Mouse (Mus musculus) bone marrow, adult 2 months (tissue): Measurements from ENCODE around the gene Gm26661.

Experiments
- CTCF ChIP-seq: fragments of 200-500 bp; IDR thresholded peaks from 2 replicates; pipeline ENCODE4 v1.5.1; 2011; ENCODE audit warnings: low read length, control low read depth; ENCODE audit not compliant: control insufficient read depth, insufficient read depth
- POLR2A ChIP-seq: fragments of 200-500 bp; IDR thresholded peaks from 2 replicates; pipeline ENCODE4 v1.6.1; 2011; ENCODE audit warnings: low read depth, mild to moderate bottlenecking, control low read depth, low read length, borderline replicate concordance; ENCODE audit not compliant: control insufficient read depth

DNA sequence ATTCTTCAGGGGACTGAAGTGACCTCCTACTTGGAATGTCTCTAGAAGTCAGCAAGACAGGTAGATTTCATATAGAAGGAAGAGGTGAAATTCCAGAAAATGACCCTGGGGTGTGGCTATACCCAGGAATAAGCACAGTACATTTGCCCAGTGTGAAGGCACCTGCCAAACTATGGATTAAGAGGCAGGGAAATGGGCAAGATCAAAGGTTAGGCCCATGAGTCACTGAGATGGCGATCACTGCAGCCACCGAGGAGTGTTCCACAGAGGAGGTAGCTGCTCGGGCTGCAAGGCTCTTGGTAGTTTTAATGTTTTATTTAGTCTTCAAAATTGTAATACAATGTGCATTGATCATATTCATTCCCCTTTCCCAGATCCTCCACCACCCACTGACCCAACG, 4.6 kb downstream of the Gm26661 start:
- TF ChIP-seq CTCF (no peak), POLR2A (no peak)
